Mouse (Mus musculus) midbrain, embryonic 12.5 days (tissue): ENCODE measurements around the gene Heatr9. TPM values are rescaled to one million over a fixed set of nuclear protein-coding genes. Genes with fewer than 3 reads are reported as not detected.

Experiments
- ATAC-seq: fragments of 200-750 bp; cut with Nextera tagmentation; 2 replicates; pipeline ENCODE4 v1.8.0; 2017; ENCODE audit warnings: low read depth, moderate TSS enrichment, moderate library complexity; ENCODE audit not compliant: low FRiP score
- H3K27ac ChIP-seq: fragments of 300-500 bp; sonication (generic); replicated peaks from 2 replicates; pipeline ENCODE4 v1.5.1; 2016; ENCODE audit warnings: mild to moderate bottlenecking
- H3K27me3 ChIP-seq: fragments of 300-500 bp; sonication (generic); 2 replicates; pipeline ENCODE4 v1.6.1; 2016; ENCODE audit warnings: mild to moderate bottlenecking
- H3K36me3 ChIP-seq: fragments of 300-500 bp; sonication (generic); 2 replicates; pipeline ENCODE4 v1.6.1; 2016
- H3K4me1 ChIP-seq: fragments of 300-500 bp; sonication (generic); 2 replicates; pipeline ENCODE4 v1.6.1; 2016
- H3K4me2 ChIP-seq: fragments of 300-500 bp; sonication (generic); replicated peaks from 2 replicates; pipeline ENCODE4 v1.6.1; 2016; ENCODE audit warnings: mild to moderate bottlenecking, moderate library complexity
- H3K4me3 ChIP-seq: fragments of 300-500 bp; sonication (generic); 2 replicates; pipeline ENCODE4 v1.5.1; 2016; ENCODE audit warnings: mild to moderate bottlenecking
- H3K9ac ChIP-seq: fragments of 300-500 bp; sonication (generic); replicated peaks from 2 replicates; pipeline ENCODE4 v1.6.1; 2016; ENCODE audit warnings: mild to moderate bottlenecking, moderate library complexity
- H3K9me3 ChIP-seq: fragments of 300-500 bp; sonication (generic); 2 replicates; pipeline ENCODE4 v1.6.1; 2016; ENCODE audit warnings: mild to moderate bottlenecking
- WGBS: fragments of 180-500 bp; shearing (Covaris S2); methylation state at CpG from one replicate; pipeline ENCODE4 v1.1.7; 2016; 5-methylcytosine and 5-hydroxymethylcytosine counted together
- polyA plus RNA-seq: library from polyadenylated mRNA; unstranded; fragments of >200 nt; fragmentation: Nextera tagmentation; extraction: Ambion mirVana; gene quantifications from 2 replicates; pipeline ENCODE4 v1.2.1, GENCODE M21; 2016

Gene Heatr9
- polyA plus RNA-seq, 1 experiment from 2014 or later: not detected

DNA sequence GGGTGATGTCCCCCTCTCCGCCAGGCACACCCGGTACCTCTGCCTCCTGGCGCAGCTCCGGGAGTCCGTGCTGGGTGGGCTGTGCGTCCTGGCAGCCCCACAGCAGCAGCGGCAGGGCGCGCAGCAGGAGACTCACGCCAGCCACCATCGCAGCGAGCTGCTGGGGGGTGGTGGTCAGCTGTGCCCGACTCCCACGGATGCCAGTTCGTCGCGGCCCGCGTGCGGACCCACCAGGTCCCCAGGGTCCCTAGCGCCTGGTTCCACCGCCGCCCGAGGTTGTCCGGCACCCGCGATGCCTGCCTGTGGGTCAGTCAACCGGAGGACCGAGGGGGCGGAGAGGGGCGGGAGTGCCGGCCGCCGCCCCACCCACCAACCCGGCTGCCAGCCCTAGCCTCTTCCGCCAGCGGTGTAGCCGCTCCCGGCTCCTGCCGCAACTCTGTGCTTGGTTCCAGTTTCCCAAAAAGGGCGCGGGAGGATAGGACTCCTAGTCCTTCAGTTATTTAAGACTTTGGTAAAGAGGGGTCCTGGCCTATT lies 59.2 kb downstream of the Heatr9 start, which contains the start of gene Mmp28:
Mmp28 (minus strand) TSS at position 361 of the 534 bp plus-strand sequence.
- Histone ChIP-seq H3K4me3 (peak within 1 kb of the TSS; percentile 62), H3K9me3 (no peaks in the 10 kb centered on the region), H3K36me3 (no peaks in the 10 kb centered on the region), H3K4me2 (peak within 1 kb of the TSS; percentile 97), H3K4me1 (peaks cover 19% of the 10 kb centered on the region), H3K27me3 (peaks cover 75% of the 10 kb centered on the region), H3K9ac (peak within 1 kb of the TSS; percentile 66), H3K27ac (no peak within 1 kb of the TSS)
- 0 out of 2 replicates have a peak, but pooled peaks have one; percentile 19 for ATAC-seq
- WGBS: under 1% methylated on average over 42 of the region's 42 CpGs

Other genes starting within 250 kb of the Heatr9 start
- gene Slfn14, start 235.4 kb downstream of the Heatr9 start, polyA plus RNA-seq: 0.55 and 0.83 TPM in 2 replicates
- 107 and 109 TPM in 2 replicates for gene Ap2b1, start 223.2 kb downstream of the Heatr9 start, polyA plus RNA-seq
- 19.7 and 20.1 TPM in 2 replicates for gene Pex12, start 219.6 kb downstream of the Heatr9 start, polyA plus RNA-seq
- gene Rasl10b, start 113.0 kb downstream of the Heatr9 start, polyA plus RNA-seq: 13.6 and 13.9 TPM in 2 replicates
- gene Gas2l2, start 92.7 kb downstream of the Heatr9 start, polyA plus RNA-seq: not detected in 2 replicates
- gene 1700020L24Rik, start 84.5 kb downstream of the Heatr9 start, polyA plus RNA-seq: 0.29 TPM in 1 of 2 replicates, not detected in the other
- gene Mmp28, start 59.1 kb downstream of the Heatr9 start, polyA plus RNA-seq: 2.1 and 3.3 TPM in 2 replicates
- gene Taf15, start 49.1 kb downstream of the Heatr9 start, polyA plus RNA-seq: 13.3 and 17.0 TPM in 2 replicates
- not detected in 2 replicates for gene Ccl5, start 8.3 kb upstream of the Heatr9 start, polyA plus RNA-seq
- gene Ccl9, start 56.5 kb upstream of the Heatr9 start, polyA plus RNA-seq: 1.4 and 1.5 TPM in 2 replicates
- gene Ccl6, start 70.9 kb upstream of the Heatr9 start, polyA plus RNA-seq: 1.2 and 1.4 TPM in 2 replicates
- not detected in 2 replicates for gene Rpl9-ps1, start 123.4 kb upstream of the Heatr9 start, polyA plus RNA-seq
- 0.94 and 1.2 TPM in 2 replicates for gene Ccl3, start 127.2 kb upstream of the Heatr9 start, polyA plus RNA-seq
- 0.38 and 0.50 TPM in 2 replicates for gene Ccl4, start 140.4 kb upstream of the Heatr9 start, polyA plus RNA-seq
- gene Wfdc17, start 181.8 kb upstream of the Heatr9 start, polyA plus RNA-seq: 0.48 and 1.4 TPM in 2 replicates
- gene Wfdc18, start 186.8 kb upstream of the Heatr9 start, polyA plus RNA-seq: not detected in 2 replicates
- gene Wfdc21, start 224.8 kb upstream of the Heatr9 start, polyA plus RNA-seq: not detected in 2 replicates
- 37.4 and 38.3 TPM in 2 replicates for gene Heatr6, start 231.5 kb upstream of the Heatr9 start, polyA plus RNA-seq